Mouse (Mus musculus): ENCODE results near the gene Lyl1. TPM values are rescaled to one million over a fixed set of nuclear protein-coding genes. Genes with fewer than 3 reads are reported as not detected.

Lyl1 gene
- polyA plus RNA-seq, 1 experiment from 2014 or later, result 3.8 TPM

- Histone ChIP-seq H3K4me3 (replicated peaks; ENCODE audit: low read depth, low read length) (no peak overlapping the region), H3K27ac (replicated peaks; ENCODE audit: low read depth, low read length) (no peak overlapping the region), H3K9ac (replicated peaks; ENCODE audit: low read length) (no peak overlapping the region), H3K36me3 (ENCODE audit: control insufficient read depth, insufficient read depth, low read length) (no peaks in the 10 kb centered on the region), H3K9me3 (ENCODE audit: control insufficient read depth, low read length) (no peaks in the 10 kb centered on the region), H3K27me3 (ENCODE audit: control insufficient read depth, insufficient read depth, low read length) (no peaks in the 10 kb centered on the region), H3K4me1 (ENCODE audit: control insufficient read depth, insufficient read depth, low read length) (peaks cover 45% of the 10 kb centered on the region), H3K4me2 (ENCODE audit: low read length) (no peak overlapping the region)
- ATAC-seq (ENCODE audit: low FRiP score, low TSS enrichment), result no peak
- WGBS, result 28% methylated on average over 1 of the region's 1 CpGs
- no peak for DNase-seq
Measured at GRCm38 (mm10) chr8:84658951-84659350, 42.3 kb upstream of the Lyl1 start.

DNA sequence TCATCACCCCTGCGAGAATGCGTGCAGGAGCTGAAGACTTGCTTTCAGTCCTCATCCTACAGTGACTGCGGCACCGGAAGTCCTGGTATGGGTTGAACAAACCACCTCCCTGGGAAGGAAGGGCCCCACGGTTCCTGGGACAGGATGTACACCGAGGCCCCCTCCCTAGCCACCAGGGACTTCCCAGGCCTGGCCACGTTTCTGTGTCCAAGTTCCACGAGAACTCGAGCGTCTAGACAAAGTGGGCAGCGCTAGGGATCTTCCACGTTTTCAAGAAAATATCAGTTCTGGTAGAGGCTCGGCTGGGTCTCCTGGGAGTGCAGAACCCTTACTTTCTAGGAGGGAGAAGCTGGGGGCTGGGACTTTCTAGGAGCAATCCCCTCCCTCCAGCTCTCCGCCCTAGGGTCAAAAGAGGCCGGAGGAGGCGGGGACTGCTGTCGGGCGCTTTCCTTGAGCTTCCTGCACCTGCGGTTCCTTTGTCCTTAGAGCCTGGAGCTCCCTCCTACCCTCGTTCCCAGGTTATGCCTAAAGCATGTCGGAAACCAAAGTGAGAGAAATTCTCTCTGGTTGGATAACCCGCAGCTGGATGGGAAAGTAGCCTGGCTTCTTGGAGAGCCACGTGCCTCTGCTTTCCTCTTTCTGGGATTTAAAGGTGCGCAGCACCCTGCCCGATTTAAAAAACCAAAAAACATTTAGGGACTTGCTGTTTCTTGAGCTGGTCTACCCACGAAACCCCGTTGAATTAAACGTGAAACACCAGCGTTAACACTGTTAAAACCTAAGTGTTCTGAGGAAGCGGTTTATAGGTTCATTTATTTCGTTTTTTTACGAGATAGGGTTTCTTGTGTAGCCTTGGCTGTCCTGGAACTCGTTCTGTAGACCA lies 41.1 kb upstream of the Lyl1 start:
- Histone ChIP-seq H3K9ac (replicated peaks; ENCODE audit: low read length) (peak overlapping the region; percentile 21; the same call in 1 of the 2 replicates), H3K9me3 (ENCODE audit: control insufficient read depth, low read length) (no peaks in the 10 kb centered on the region), H3K4me3 (replicated peaks; ENCODE audit: low read depth, low read length) (peak overlapping the region; percentile 59), H3K4me2 (ENCODE audit: low read length) (peak overlapping the region; percentile 91), H3K27ac (replicated peaks; ENCODE audit: low read depth, low read length) (peak overlapping the region; percentile 41; the same call in 1 of the 2 replicates), H3K4me1 (ENCODE audit: control insufficient read depth, insufficient read depth, low read length) (peaks cover 41% of the 10 kb centered on the region), H3K36me3 (ENCODE audit: control insufficient read depth, insufficient read depth, low read length) (no peaks in the 10 kb centered on the region), H3K27me3 (ENCODE audit: control insufficient read depth, insufficient read depth, low read length) (no peaks in the 10 kb centered on the region)
- no peak for ATAC-seq (ENCODE audit: low FRiP score, low TSS enrichment)
- DNase-seq, result peak; percentile 49
- WGBS, result 4% methylated on average over 33 of the region's 33 CpGs

GRCm38 (mm10) chr8:84660819-84661457 lies 40.3 kb upstream of the Lyl1 start:
- Histone ChIP-seq H3K4me2 (ENCODE audit: low read length) (peak overlapping the region; percentile 91), H3K4me3 (replicated peaks; ENCODE audit: low read depth, low read length) (peak overlapping the region; percentile 59), H3K27ac (replicated peaks; ENCODE audit: low read depth, low read length) (peak overlapping the region; percentile 41; the same call in 1 of the 2 replicates), H3K9me3 (ENCODE audit: control insufficient read depth, low read length) (no peaks in the 10 kb centered on the region), H3K36me3 (ENCODE audit: control insufficient read depth, insufficient read depth, low read length) (no peaks in the 10 kb centered on the region), H3K4me1 (ENCODE audit: control insufficient read depth, insufficient read depth, low read length) (peaks cover 39% of the 10 kb centered on the region), H3K9ac (replicated peaks; ENCODE audit: low read length) (peak overlapping the region; percentile 66), H3K27me3 (ENCODE audit: control insufficient read depth, insufficient read depth, low read length) (no peaks in the 10 kb centered on the region)
- no peak for ATAC-seq (ENCODE audit: low FRiP score, low TSS enrichment)
- DNase-seq, result peak; percentile 35
- WGBS, result 2% methylated on average over 20 of the region's 20 CpGs

- Histone ChIP-seq H3K4me1 (ENCODE audit: control insufficient read depth, insufficient read depth, low read length) (peaks cover 34% of the 10 kb centered on the region), H3K9me3 (ENCODE audit: control insufficient read depth, low read length) (no peaks in the 10 kb centered on the region), H3K27me3 (ENCODE audit: control insufficient read depth, insufficient read depth, low read length) (no peaks in the 10 kb centered on the region), H3K4me3 (replicated peaks; ENCODE audit: low read depth, low read length) (peak overlapping the region; percentile 59), H3K9ac (replicated peaks; ENCODE audit: low read length) (peak overlapping the region; percentile 66), H3K36me3 (ENCODE audit: control insufficient read depth, insufficient read depth, low read length) (no peaks in the 10 kb centered on the region), H3K27ac (replicated peaks; ENCODE audit: low read depth, low read length) (peak overlapping the region; percentile 63), H3K4me2 (ENCODE audit: low read length) (peak overlapping the region; percentile 91)
- DNase-seq, result peak; percentile 44
- under 1% methylated on average over 24 of the region's 24 CpGs for WGBS
- no peak for ATAC-seq (ENCODE audit: low FRiP score, low TSS enrichment)
Measured at GRCm38 (mm10) chr8:84661458-84661871, 39.8 kb upstream of the Lyl1 start.

GRCm38 (mm10) chr8:84661961-84662571 lies 39.2 kb upstream of the Lyl1 start:
- DNase-seq (peak; percentile 65), ATAC-seq (ENCODE audit: low FRiP score, low TSS enrichment) (peak; percentile 10; the same call in 1 of the 2 replicates)
- Histone ChIP-seq H3K36me3 (ENCODE audit: control insufficient read depth, insufficient read depth, low read length) (no peaks in the 10 kb centered on the region), H3K9me3 (ENCODE audit: control insufficient read depth, low read length) (no peaks in the 10 kb centered on the region), H3K27ac (replicated peaks; ENCODE audit: low read depth, low read length) (peak overlapping the region; percentile 63), H3K4me3 (replicated peaks; ENCODE audit: low read depth, low read length) (peak overlapping the region; percentile 59), H3K9ac (replicated peaks; ENCODE audit: low read length) (peak overlapping the region; percentile 66), H3K4me1 (ENCODE audit: control insufficient read depth, insufficient read depth, low read length) (peaks cover 29% of the 10 kb centered on the region), H3K27me3 (ENCODE audit: control insufficient read depth, insufficient read depth, low read length) (no peaks in the 10 kb centered on the region), H3K4me2 (ENCODE audit: low read length) (peak overlapping the region; percentile 91)
- under 1% methylated on average over 61 of the region's 61 CpGs for WGBS

DNA sequence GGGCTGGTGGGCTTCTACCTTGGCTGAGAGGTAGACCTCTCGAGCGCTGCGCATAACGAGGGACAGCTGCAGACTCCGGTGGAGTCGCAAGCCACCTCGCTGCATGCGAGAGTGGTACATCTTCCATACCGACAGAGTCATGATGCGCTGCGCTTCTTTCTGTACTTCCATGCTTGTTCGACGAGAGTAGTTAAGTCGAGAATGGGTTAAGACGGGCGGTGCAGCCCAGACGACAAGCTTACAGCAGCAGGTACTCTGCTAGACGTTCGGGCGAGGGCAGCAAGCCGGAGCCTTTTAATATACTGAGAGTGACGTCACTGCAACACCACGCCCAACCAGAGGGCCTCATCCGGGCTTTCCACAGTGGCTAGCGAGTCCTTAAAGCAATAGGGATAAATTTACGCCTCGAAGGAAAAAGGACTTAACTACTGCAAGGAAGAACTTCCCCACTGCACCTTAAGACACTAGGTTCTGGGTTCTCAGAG lies 38.6 kb upstream of the Lyl1 start, which contains the start of gene Ier2:
Ier2 (minus strand) TSS at position 272 of the 485 bp plus-strand sequence.
- peak; percentile 84 for ATAC-seq (ENCODE audit: low FRiP score, low TSS enrichment)
- peaks cover 29% of the 10 kb centered on the region for H3K4me1 ChIP-seq (ENCODE audit: control insufficient read depth, insufficient read depth, low read length)

GRCm38 (mm10) chr8:84663483-84664327 lies 37.6 kb upstream of the Lyl1 start:
- Histone ChIP-seq H3K9me3 (ENCODE audit: control insufficient read depth, low read length) (no peaks in the 10 kb centered on the region), H3K9ac (replicated peaks; ENCODE audit: low read length) (peak overlapping the region; percentile 72), H3K36me3 (ENCODE audit: control insufficient read depth, insufficient read depth, low read length) (peaks cover 6% of the 10 kb centered on the region; the same call in 1 of the 2 replicates), H3K27me3 (ENCODE audit: control insufficient read depth, insufficient read depth, low read length) (no peaks in the 10 kb centered on the region), H3K4me2 (ENCODE audit: low read length) (peak overlapping the region; percentile 91), H3K4me3 (replicated peaks; ENCODE audit: low read depth, low read length) (peak overlapping the region; percentile 59), H3K27ac (replicated peaks; ENCODE audit: low read depth, low read length) (peak overlapping the region; percentile 78), H3K4me1 (ENCODE audit: control insufficient read depth, insufficient read depth, low read length) (peaks cover 29% of the 10 kb centered on the region)
- WGBS, result 3% methylated on average over 43 of the region's 43 CpGs
- ATAC-seq (ENCODE audit: low FRiP score, low TSS enrichment) (peak; percentile 82), DNase-seq (peak; percentile 97)

More for the DNA sequence above, 38.6 kb upstream of the Lyl1 start, which contains the start of gene Ier2:
- Histone ChIP-seq H3K27me3 (ENCODE audit: control insufficient read depth, insufficient read depth, low read length) (no peaks in the 10 kb centered on the region), H3K36me3 (ENCODE audit: control insufficient read depth, insufficient read depth, low read length) (no peaks in the 10 kb centered on the region), H3K4me3 (replicated peaks; ENCODE audit: low read depth, low read length) (peak within 1 kb of the TSS; percentile 59), H3K9ac (replicated peaks; ENCODE audit: low read length) (peak within 1 kb of the TSS; percentile 66), H3K9me3 (ENCODE audit: control insufficient read depth, low read length) (no peaks in the 10 kb centered on the region), H3K27ac (replicated peaks; ENCODE audit: low read depth, low read length) (peak within 1 kb of the TSS; percentile 78), H3K4me2 (ENCODE audit: low read length) (peak within 1 kb of the TSS; percentile 91)
- WGBS, result 0% methylated on average over 27 of the region's 27 CpGs
- peak; percentile 97 for DNase-seq

All from midbrain, embryonic 14.5 days (tissue).